Mouse (Mus musculus): ENCODE measurements around the gene Ap3b1. TPM values are rescaled to one million over a fixed set of nuclear protein-coding genes. Genes with fewer than 3 reads are reported as not detected.

Ap3b1 gene
- polyA plus RNA-seq, 1 experiment from 2014 or later, result 16.4 TPM

- Histone ChIP-seq H3K4me2 (no peak overlapping the region), H3K36me3 (replicated peaks) (peaks cover 28% of the 10 kb centered on the region), H3K9ac (no peak overlapping the region), H3K4me3 (replicated peaks) (no peak overlapping the region), H3K4me1 (replicated peaks) (no peaks in the 10 kb centered on the region), H3K27me3 (no peaks in the 10 kb centered on the region), H3K9me3 (replicated peaks) (no peaks in the 10 kb centered on the region), H3K27ac (replicated peaks) (no peak overlapping the region)
- ATAC-seq (ENCODE audit: insufficient read depth), result no peak
- WGBS (ENCODE audit: insufficient replicate concordance), result 59% methylated on average over 6 of the region's 6 CpGs
Observed at GRCm38 (mm10) chr13:94451229-94451628, 92.5 kb downstream of the Ap3b1 start.

GRCm38 (mm10) chr13:94454131-94454530 lies 95.4 kb downstream of the Ap3b1 start:
- Histone ChIP-seq H3K4me1 (replicated peaks) (no peaks in the 10 kb centered on the region), H3K4me2 (no peak overlapping the region), H3K4me3 (replicated peaks) (no peak overlapping the region), H3K36me3 (replicated peaks) (peaks cover 23% of the 10 kb centered on the region), H3K27me3 (no peaks in the 10 kb centered on the region), H3K27ac (replicated peaks) (no peak overlapping the region), H3K9ac (no peak overlapping the region), H3K9me3 (replicated peaks) (no peaks in the 10 kb centered on the region)
- 85% methylated on average over 12 of the region's 12 CpGs for WGBS (ENCODE audit: insufficient replicate concordance)
- no peak for ATAC-seq (ENCODE audit: insufficient read depth)

GRCm38 (mm10) chr13:94459143-94459542 lies 100.4 kb downstream of the Ap3b1 start:
- H3K9ac ChIP-seq, result no peak overlapping the region
- H3K4me2 ChIP-seq, result no peak overlapping the region
- no peaks in the 10 kb centered on the region for H3K4me1 ChIP-seq (replicated peaks)
- 46% methylated on average over 4 of the region's 4 CpGs for WGBS (ENCODE audit: insufficient replicate concordance)
- H3K4me3 ChIP-seq (replicated peaks), result no peak overlapping the region
- peaks cover 16% of the 10 kb centered on the region for H3K36me3 ChIP-seq (replicated peaks)
- ATAC-seq (ENCODE audit: insufficient read depth), result no peak
- H3K27me3 ChIP-seq, result no peaks in the 10 kb centered on the region
- no peak overlapping the region for H3K27ac ChIP-seq (replicated peaks)
- no peaks in the 10 kb centered on the region for H3K9me3 ChIP-seq (replicated peaks)

GRCm38 (mm10) chr13:94464221-94464620 lies 105.5 kb downstream of the Ap3b1 start:
- Histone ChIP-seq H3K36me3 (replicated peaks) (peaks cover 3% of the 10 kb centered on the region; the same call in 1 of the 2 replicates), H3K4me3 (replicated peaks) (no peak overlapping the region), H3K27ac (replicated peaks) (no peak overlapping the region), H3K4me2 (no peak overlapping the region), H3K9ac (no peak overlapping the region), H3K4me1 (replicated peaks) (no peaks in the 10 kb centered on the region), H3K27me3 (no peaks in the 10 kb centered on the region), H3K9me3 (replicated peaks) (no peaks in the 10 kb centered on the region)
- WGBS (ENCODE audit: insufficient replicate concordance), result 45% methylated on average over 2 of the region's 2 CpGs
- ATAC-seq (ENCODE audit: insufficient read depth), result no peak

GRCm38 (mm10) chr13:94468551-94468950 lies 109.8 kb downstream of the Ap3b1 start:
- H3K27ac ChIP-seq (replicated peaks), result no peak overlapping the region
- no peak for ATAC-seq (ENCODE audit: insufficient read depth)
- H3K9ac ChIP-seq, result no peak overlapping the region
- H3K36me3 ChIP-seq (replicated peaks), result 0 out of 2 replicates have a peak, but pooled peaks cover 7% of the 10 kb centered on the region
- H3K4me2 ChIP-seq, result no peak overlapping the region
- H3K4me3 ChIP-seq (replicated peaks), result no peak overlapping the region
- no peaks in the 10 kb centered on the region for H3K27me3 ChIP-seq
- 83% methylated on average over 1 of the region's 1 CpGs for WGBS (ENCODE audit: insufficient replicate concordance)
- H3K4me1 ChIP-seq (replicated peaks), result no peaks in the 10 kb centered on the region
- H3K9me3 ChIP-seq (replicated peaks), result no peaks in the 10 kb centered on the region

GRCm38 (mm10) chr13:94471009-94471672 lies 112.4 kb downstream of the Ap3b1 start:
- peaks cover 9% of the 10 kb centered on the region; the same call in 1 of the 2 replicates for H3K36me3 ChIP-seq (replicated peaks)
- H3K4me1 ChIP-seq (replicated peaks), result no peaks in the 10 kb centered on the region
- no peaks in the 10 kb centered on the region for H3K9me3 ChIP-seq (replicated peaks)
- H3K27me3 ChIP-seq, result no peaks in the 10 kb centered on the region
- no peak for ATAC-seq (ENCODE audit: insufficient read depth)
- WGBS (ENCODE audit: insufficient replicate concordance), result 85% methylated on average over 11 of the region's 11 CpGs
- no peak overlapping the region for H3K9ac ChIP-seq
- H3K4me3 ChIP-seq (replicated peaks), result no peak overlapping the region
- no peak overlapping the region for H3K4me2 ChIP-seq
- no peak overlapping the region for H3K27ac ChIP-seq (replicated peaks)

GRCm38 (mm10) chr13:94476208-94476607 lies 117.4 kb downstream of the Ap3b1 start:
- no peak overlapping the region for H3K9ac ChIP-seq
- ATAC-seq (ENCODE audit: insufficient read depth), result no peak
- no peak overlapping the region for H3K4me2 ChIP-seq
- H3K4me3 ChIP-seq (replicated peaks), result no peak overlapping the region
- peaks cover 47% of the 10 kb centered on the region for H3K36me3 ChIP-seq (replicated peaks)
- 69% methylated on average over 3 of the region's 3 CpGs for WGBS (ENCODE audit: insufficient replicate concordance)
- no peaks in the 10 kb centered on the region for H3K27me3 ChIP-seq
- H3K4me1 ChIP-seq (replicated peaks), result no peaks in the 10 kb centered on the region
- H3K9me3 ChIP-seq (replicated peaks), result no peaks in the 10 kb centered on the region
- H3K27ac ChIP-seq (replicated peaks), result no peak overlapping the region

GRCm38 (mm10) chr13:94480256-94480655 lies 121.5 kb downstream of the Ap3b1 start:
- Histone ChIP-seq H3K4me1 (replicated peaks) (no peaks in the 10 kb centered on the region), H3K9me3 (replicated peaks) (no peaks in the 10 kb centered on the region), H3K4me3 (replicated peaks) (no peak overlapping the region), H3K36me3 (replicated peaks) (peaks cover 72% of the 10 kb centered on the region), H3K27ac (replicated peaks) (no peak overlapping the region), H3K9ac (no peak overlapping the region), H3K4me2 (no peak overlapping the region), H3K27me3 (no peaks in the 10 kb centered on the region)
- no peak for ATAC-seq (ENCODE audit: insufficient read depth)
- 79% methylated on average over 7 of the region's 7 CpGs for WGBS (ENCODE audit: insufficient replicate concordance)

GRCm38 (mm10) chr13:94490684-94491083 lies 131.9 kb downstream of the Ap3b1 start:
- Histone ChIP-seq H3K27me3 (no peaks in the 10 kb centered on the region), H3K4me3 (replicated peaks) (no peak overlapping the region), H3K9me3 (replicated peaks) (no peaks in the 10 kb centered on the region), H3K4me2 (no peak overlapping the region), H3K36me3 (replicated peaks) (peaks cover 23% of the 10 kb centered on the region), H3K9ac (no peak overlapping the region), H3K27ac (replicated peaks) (no peak overlapping the region), H3K4me1 (replicated peaks) (no peaks in the 10 kb centered on the region)
- no peak for ATAC-seq (ENCODE audit: insufficient read depth)
- WGBS (ENCODE audit: insufficient replicate concordance), result 81% methylated on average over 3 of the region's 3 CpGs

- Histone ChIP-seq H3K9me3 (replicated peaks) (no peaks in the 10 kb centered on the region), H3K4me3 (replicated peaks) (no peak overlapping the region), H3K4me1 (replicated peaks) (no peaks in the 10 kb centered on the region), H3K9ac (no peak overlapping the region), H3K36me3 (replicated peaks) (peaks cover 23% of the 10 kb centered on the region), H3K4me2 (no peak overlapping the region), H3K27ac (replicated peaks) (no peak overlapping the region), H3K27me3 (no peaks in the 10 kb centered on the region)
- 75% methylated on average over 8 of the region's 8 CpGs for WGBS (ENCODE audit: insufficient replicate concordance)
- no peak for ATAC-seq (ENCODE audit: insufficient read depth)
Observed at GRCm38 (mm10) chr13:94491159-94491558, 132.4 kb downstream of the Ap3b1 start.

GRCm38 (mm10) chr13:94497521-94497920 lies 138.8 kb downstream of the Ap3b1 start:
- H3K4me1 ChIP-seq (replicated peaks), result no peaks in the 10 kb centered on the region
- H3K4me3 ChIP-seq (replicated peaks), result no peak overlapping the region
- H3K36me3 ChIP-seq (replicated peaks), result peaks cover 19% of the 10 kb centered on the region
- no peak overlapping the region for H3K9ac ChIP-seq
- no peak overlapping the region for H3K4me2 ChIP-seq
- no peak overlapping the region for H3K27ac ChIP-seq (replicated peaks)
- no peaks in the 10 kb centered on the region for H3K27me3 ChIP-seq
- WGBS (ENCODE audit: insufficient replicate concordance), result 69% methylated on average over 3 of the region's 3 CpGs
- no peaks in the 10 kb centered on the region for H3K9me3 ChIP-seq (replicated peaks)
- ATAC-seq (ENCODE audit: insufficient read depth), result no peak

- Histone ChIP-seq H3K36me3 (replicated peaks) (peaks cover 19% of the 10 kb centered on the region), H3K9ac (no peak overlapping the region), H3K4me1 (replicated peaks) (no peaks in the 10 kb centered on the region), H3K27ac (replicated peaks) (no peak overlapping the region), H3K4me2 (no peak overlapping the region), H3K27me3 (no peaks in the 10 kb centered on the region), H3K4me3 (replicated peaks) (no peak overlapping the region), H3K9me3 (replicated peaks) (no peaks in the 10 kb centered on the region)
- 65% methylated on average over 3 of the region's 3 CpGs for WGBS (ENCODE audit: insufficient replicate concordance)
- no peak for ATAC-seq (ENCODE audit: insufficient read depth)
Observed at GRCm38 (mm10) chr13:94506411-94506810, 147.7 kb downstream of the Ap3b1 start.
